Mouse (Mus musculus) spleen, adult 2 months (tissue): ENCODE data around the gene Nsf. TPM values are rescaled to one million over a fixed set of nuclear protein-coding genes. Genes with fewer than 3 reads are reported as not detected.
A peak's percentile ranks its signal among the peaks of the same experiment; 100 is the strongest.

Experiments
- DNase-seq, 2 experiments: peaks; one replicate each; pipeline versions ENCODE4 v3.0.0 to v3.0.0-alpha.2; 2012 to 2021; ENCODE audit warnings: low spot score in 2 of 2, low read depth in 1 of 2
- H3K27ac ChIP-seq: fragments of 200-500 bp; 2 replicates; pipeline ENCODE4 v1.5.1; 2012; ENCODE audit warnings: low read length, inconsistent platforms; ENCODE audit not compliant: insufficient read depth
- H3K27me3 ChIP-seq: fragments of 200-500 bp; 2 replicates; pipeline ENCODE4 v1.6.1; 2012; ENCODE audit warnings: mild to moderate bottlenecking, moderate library complexity, low read length, inconsistent platforms; ENCODE audit not compliant: control insufficient read depth, insufficient read depth
- H3K36me3 ChIP-seq: fragments of 200-500 bp; 2 replicates; pipeline ENCODE4 v1.6.1; 2012; ENCODE audit warnings: mild to moderate bottlenecking, low read length, inconsistent platforms; ENCODE audit not compliant: control insufficient read depth, insufficient read depth
- H3K4me1 ChIP-seq: fragments of 200-500 bp; 2 replicates; pipeline ENCODE4 v1.6.1; 2011; ENCODE audit warnings: inconsistent platforms; ENCODE audit not compliant: control insufficient read depth, insufficient read depth, insufficient read length
- H3K4me3 ChIP-seq: fragments of 200-500 bp; 2 replicates; pipeline ENCODE4 v1.5.1; 2011; ENCODE audit warnings: mild to moderate bottlenecking, inconsistent platforms; ENCODE audit not compliant: insufficient read depth, insufficient read length; ENCODE audit errors: extremely low read depth
- CTCF ChIP-seq: fragments of 200-500 bp; IDR thresholded peaks from 2 replicates; pipeline ENCODE4 v1.5.1; 2011; ENCODE audit warnings: mild to moderate bottlenecking, inconsistent platforms; ENCODE audit not compliant: insufficient read depth, insufficient read length, insufficient replicate concordance; ENCODE audit errors: extremely low read depth
- POLR2A ChIP-seq: fragments of 200-500 bp; IDR thresholded peaks from 2 replicates; pipeline ENCODE4 v1.6.1; 2011; ENCODE audit warnings: low read depth, low read length, inconsistent platforms
- WGBS: fragments of 180-500 bp; shearing (Covaris S2); methylation state at CpG from one replicate; pipeline ENCODE4 v1.1.7; 2018; 5-methylcytosine and 5-hydroxymethylcytosine counted together
- polyA plus RNA-seq: library from polyadenylated mRNA; depleted of rRNA; stranded (reverse); fragments of >200 nt; gene quantifications from 2 replicates; pipeline ENCODE4 v1.2.3, GENCODE M21; 2012; rRNA removed

The Nsf gene
- polyA plus RNA-seq, 1 experiment = 36.8 TPM

- Histone ChIP-seq H3K27ac (no peak overlapping the region), H3K27me3 (no peaks in the 10 kb centered on the region), H3K4me3 (no peak overlapping the region), H3K36me3 (no peaks in the 10 kb centered on the region), H3K4me1 (no peaks in the 10 kb centered on the region)
- WGBS = 85% methylated on average over 9 of the region's 9 CpGs
- no peak for DNase-seq
- TF ChIP-seq CTCF (no peak), POLR2A (no peak)
These were observed 152.7 kb downstream of the Nsf start for GRCm38 (mm10) chr11:103801128-103801527.

- Histone ChIP-seq H3K4me3 (no peak overlapping the region), H3K36me3 (no peaks in the 10 kb centered on the region), H3K27ac (no peak overlapping the region), H3K27me3 (0 out of 2 replicates have a peak, but pooled peaks cover 1% of the 10 kb centered on the region), H3K4me1 (no peaks in the 10 kb centered on the region)
- DNase-seq = no peak
- TF ChIP-seq CTCF = no peak
- TF ChIP-seq POLR2A = no peak
- WGBS = 45% methylated on average over 5 of the region's 5 CpGs
These were observed 163.9 kb downstream of the Nsf start for GRCm38 (mm10) chr11:103789951-103790350.

GRCm38 (mm10) chr11:103780152-103780551 is 173.7 kb downstream of the Nsf start:
- Histone ChIP-seq H3K36me3 (no peaks in the 10 kb centered on the region), H3K4me1 (no peaks in the 10 kb centered on the region), H3K27ac (no peak overlapping the region), H3K27me3 (peaks cover 5% of the 10 kb centered on the region), H3K4me3 (no peak overlapping the region)
- 54% methylated on average over 9 of the region's 9 CpGs for WGBS
- DNase-seq = no peak
- no peak for TF ChIP-seq POLR2A
- no peak for TF ChIP-seq CTCF

- DNase-seq = no peak
- TF ChIP-seq CTCF (no peak), POLR2A (no peak)
- 5% methylated on average over 19 of the region's 19 CpGs for WGBS
- Histone ChIP-seq H3K27ac (no peak overlapping the region), H3K4me3 (no peak overlapping the region; the same call in 1 of the 2 replicates), H3K4me1 (peaks cover 6% of the 10 kb centered on the region), H3K36me3 (no peaks in the 10 kb centered on the region), H3K27me3 (peaks cover 35% of the 10 kb centered on the region)
These were observed 179.7 kb downstream of the Nsf start for GRCm38 (mm10) chr11:103774228-103774530.

GRCm38 (mm10) chr11:103773387-103774227 is 180.2 kb downstream of the Nsf start, which contains the start of gene Wnt3:
Wnt3 (plus strand) TSS chr11:103774150.
- peaks cover 6% of the 10 kb centered on the region for H3K4me1 ChIP-seq
- no peaks in the 10 kb centered on the region for H3K36me3 ChIP-seq
- peak within 1 kb of the TSS; percentile 34; the same call in 1 of the 2 replicates for H3K4me3 ChIP-seq
- WGBS = 2% methylated on average over 60 of the region's 60 CpGs
- peaks cover 35% of the 10 kb centered on the region for H3K27me3 ChIP-seq
- no peak for DNase-seq
- no peak for TF ChIP-seq CTCF
- TF ChIP-seq POLR2A = no peak
- H3K27ac ChIP-seq = no peak within 1 kb of the TSS

- peaks cover 6% of the 10 kb centered on the region for H3K4me1 ChIP-seq
- no peak overlapping the region for H3K4me3 ChIP-seq
- no peak overlapping the region for H3K27ac ChIP-seq
- H3K27me3 ChIP-seq = peaks cover 35% of the 10 kb centered on the region
- no peaks in the 10 kb centered on the region for H3K36me3 ChIP-seq
- TF ChIP-seq POLR2A (no peak), CTCF (no peak)
- no peak for DNase-seq
- 5% methylated on average over 23 of the region's 23 CpGs for WGBS
These were observed 181.1 kb downstream of the Nsf start for GRCm38 (mm10) chr11:103772505-103773386.

Other genes starting within 250 kb of the Nsf start
- 0.16 and 0.18 TPM in 2 replicates for gene Wnt9b, start 204.2 kb downstream of the Nsf start, polyA plus RNA-seq
- 0.06 and 0.08 TPM in 2 replicates for gene Wnt3, start 179.9 kb downstream of the Nsf start, polyA plus RNA-seq
- gene Arf2, start 12.7 kb upstream of the Nsf start, polyA plus RNA-seq = 6.0 and 7.4 TPM in 2 replicates
- gene Crhr1, start 178.8 kb upstream of the Nsf start, polyA plus RNA-seq = 2.4 and 2.5 TPM in 2 replicates
- gene Sppl2c, start 232.3 kb upstream of the Nsf start, polyA plus RNA-seq = not detected in 2 replicates